Mouse (Mus musculus): Measurements from ENCODE around the gene Hsf5.

The Hsf5 gene

GRCm38 (mm10) chr11:87639206-87639605 is 22.2 kb downstream of the Hsf5 start:
- DNase-seq (ENCODE audit: low read depth, low spot score) = peak; percentile 53

DNA sequence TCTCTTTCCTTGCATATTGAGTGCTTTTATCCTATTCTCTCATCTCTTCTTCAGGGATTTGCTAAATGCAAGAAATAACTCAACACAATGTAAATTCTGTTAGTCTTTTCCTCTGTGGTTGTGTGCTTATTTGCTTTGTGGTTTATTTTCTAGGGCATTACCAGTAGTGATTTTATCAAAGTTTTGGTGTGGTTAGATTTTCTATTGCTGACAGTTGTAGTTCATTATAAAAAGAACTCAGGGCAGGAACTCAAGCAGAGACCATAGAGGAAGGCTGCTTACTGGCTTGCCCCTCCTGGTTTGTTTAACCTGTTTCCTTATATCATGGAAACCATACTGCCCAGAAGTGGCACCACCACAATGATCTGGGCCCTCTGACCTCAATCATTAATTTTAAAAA is 25.9 kb downstream of the Hsf5 start:
- peak; percentile 32 for DNase-seq (ENCODE audit: low read depth, low spot score)

GRCm38 (mm10) chr11:87654693-87655092 is 37.7 kb downstream of the Hsf5 start:
- DNase-seq (ENCODE audit: low read depth, low spot score) = no peak

DNA sequence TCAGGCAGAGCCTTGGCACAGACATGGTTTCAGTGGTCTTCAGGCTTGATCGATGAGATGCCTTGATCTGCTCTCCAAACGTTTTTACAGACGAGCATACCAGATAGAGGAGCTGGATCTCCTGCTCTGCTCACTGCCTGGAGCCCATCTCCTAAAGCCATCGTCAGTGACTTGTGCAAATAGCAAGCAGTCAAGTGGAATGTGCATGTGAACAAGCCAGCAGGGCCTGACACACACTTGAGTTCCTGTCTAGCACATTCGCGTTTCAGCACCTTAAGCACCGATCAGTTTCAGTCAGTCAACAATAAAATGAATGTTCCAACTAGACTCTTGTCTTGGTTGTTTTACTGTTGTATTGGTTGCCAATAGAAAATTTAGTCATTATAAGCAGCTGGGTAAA is 42.3 kb downstream of the Hsf5 start:
- DNase-seq (ENCODE audit: low read depth, low spot score) = no peak

GRCm38 (mm10) chr11:87662407-87662806 is 45.4 kb downstream of the Hsf5 start, which contains the start of gene Rnf43:
TSS of gene Rnf43 (plus strand) at chr11:87662722.
- DNase-seq (ENCODE audit: low read depth, low spot score) = peak; percentile 91

DNA sequence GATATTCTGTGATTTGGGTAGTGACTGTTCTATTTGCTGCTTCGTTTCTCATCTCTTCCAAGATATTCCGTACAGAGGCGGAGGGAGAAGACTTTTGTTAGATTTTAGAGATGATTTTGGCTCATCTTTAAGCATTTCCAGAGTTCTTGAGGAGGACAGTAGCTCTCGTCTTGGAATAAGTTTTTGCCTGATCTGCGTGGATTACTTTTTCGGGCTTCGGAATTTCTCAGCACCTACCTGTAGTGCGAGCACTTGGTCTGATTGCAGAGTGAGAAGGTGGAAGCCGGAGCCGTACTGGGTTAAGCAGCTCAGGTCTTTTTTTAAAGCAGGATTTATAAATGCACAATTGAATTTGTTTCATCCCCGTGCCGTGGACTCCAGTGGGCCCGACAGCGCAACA is 45.9 kb downstream of the Hsf5 start:
- DNase-seq (ENCODE audit: low read depth, low spot score) = no peak

GRCm38 (mm10) chr11:87663948-87664347 is 47.0 kb downstream of the Hsf5 start:
- DNase-seq (ENCODE audit: low read depth, low spot score) = no peak

DNA sequence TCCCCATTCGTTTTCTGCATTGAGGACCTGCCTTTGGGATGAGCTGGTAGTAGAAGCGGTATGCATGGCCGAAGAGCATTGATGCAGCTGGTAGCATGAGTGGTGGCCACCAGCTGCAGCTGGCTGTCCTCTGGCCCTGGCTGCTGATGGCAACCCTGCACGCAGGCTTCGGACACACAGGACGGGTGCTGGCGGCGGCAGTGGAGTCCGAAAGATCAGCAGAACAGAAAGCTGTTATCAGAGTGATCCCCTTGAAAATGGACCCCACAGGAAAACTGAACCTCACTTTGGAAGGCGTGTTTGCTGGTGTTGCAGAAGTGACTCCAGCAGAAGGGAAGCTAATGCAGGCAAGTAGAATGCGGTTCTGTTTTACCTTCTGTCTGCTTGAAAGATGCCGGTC is 47.6 kb downstream of the Hsf5 start:
- DNase-seq (ENCODE audit: low read depth, low spot score) = no peak

DNA sequence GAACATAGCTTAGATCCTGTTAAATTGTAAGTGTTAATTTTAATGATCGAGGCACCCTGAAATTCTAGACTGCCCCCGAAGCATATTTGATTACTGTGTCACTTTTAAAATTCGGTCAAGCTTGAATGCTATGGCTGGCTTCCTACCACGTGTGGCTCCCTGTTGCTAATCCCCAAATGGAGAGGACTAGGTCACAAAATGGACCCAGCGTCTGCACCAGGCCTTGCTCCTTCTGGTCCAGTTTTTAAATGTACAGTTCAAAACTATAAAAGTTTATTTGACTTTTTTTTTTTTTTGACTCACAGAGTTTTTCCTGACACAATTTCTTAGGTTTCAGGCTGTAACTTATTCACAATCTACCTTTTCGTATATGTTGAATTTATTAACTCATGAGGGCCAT is 48.3 kb downstream of the Hsf5 start:
- no peak for DNase-seq (ENCODE audit: low read depth, low spot score)

DNA sequence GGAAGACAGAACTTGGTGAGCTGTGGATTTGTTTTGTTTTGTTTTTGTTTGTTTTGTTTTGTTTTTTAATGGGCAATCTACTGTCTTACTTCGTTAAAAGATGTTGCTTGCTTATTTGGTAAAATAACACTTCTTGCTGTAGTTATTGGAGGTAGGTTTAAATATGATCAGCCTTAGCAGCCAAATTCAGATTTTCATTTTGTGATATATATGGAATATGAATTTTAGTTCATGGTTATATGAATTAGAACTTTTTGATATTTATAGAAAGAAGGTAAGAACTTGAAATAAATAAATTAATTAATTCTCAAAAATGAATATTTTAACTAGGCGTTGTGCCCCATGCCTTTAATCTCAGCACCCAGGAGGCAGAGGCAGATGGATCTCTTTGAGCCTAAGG is 48.7 kb downstream of the Hsf5 start:
- DNase-seq (ENCODE audit: low read depth, low spot score) = no peak

GRCm38 (mm10) chr11:87666256-87667035 is 49.5 kb downstream of the Hsf5 start:
- DNase-seq (ENCODE audit: low read depth, low spot score) = no peak

DNA sequence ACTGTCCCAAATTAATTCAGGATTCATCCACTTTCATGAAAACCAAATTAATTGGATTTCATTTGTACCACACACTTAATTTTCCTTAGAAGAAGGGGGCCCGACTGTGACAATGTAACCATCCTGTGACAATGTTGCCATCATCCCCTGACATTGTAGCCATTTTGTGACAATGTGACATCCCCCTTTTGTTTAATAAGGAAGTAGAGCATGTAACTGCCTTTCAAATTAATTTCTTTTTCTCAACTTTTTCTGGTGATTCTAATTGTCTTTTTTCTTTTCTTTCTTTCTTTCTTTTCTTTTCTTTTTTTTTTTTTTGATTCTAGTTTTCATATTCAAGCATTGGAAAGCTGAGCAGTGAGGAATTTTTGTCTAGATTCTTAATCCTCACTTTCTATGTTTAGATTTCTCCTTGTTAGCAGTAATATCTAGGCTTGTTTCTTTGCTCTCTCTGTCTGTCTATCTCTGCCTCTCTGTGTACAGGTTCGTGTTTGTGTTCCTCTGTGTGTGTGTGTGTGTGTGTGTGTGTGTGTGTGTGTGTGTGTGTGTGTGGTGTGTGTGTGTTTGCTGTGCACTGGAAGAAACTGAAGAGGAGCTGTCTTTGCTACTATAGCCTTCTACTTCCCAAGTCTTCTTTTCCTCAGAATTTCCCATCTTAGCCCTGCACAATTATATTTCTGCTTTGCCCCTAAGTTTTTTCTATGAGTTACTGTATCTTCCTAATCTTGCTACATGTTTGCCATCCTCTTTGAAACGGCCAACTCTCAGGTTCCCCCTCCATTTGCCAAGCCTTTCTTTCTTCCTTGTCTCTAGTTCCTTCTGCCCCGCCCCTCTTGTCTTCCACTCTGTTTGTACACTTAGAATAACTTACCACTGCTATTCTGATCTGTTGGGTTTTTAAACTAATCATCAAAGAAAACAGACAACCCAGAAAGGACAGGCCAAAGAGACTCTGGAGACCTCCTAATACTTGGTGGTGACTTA is 50.4 kb downstream of the Hsf5 start:
- DNase-seq (ENCODE audit: low read depth, low spot score) = no peak

DNA sequence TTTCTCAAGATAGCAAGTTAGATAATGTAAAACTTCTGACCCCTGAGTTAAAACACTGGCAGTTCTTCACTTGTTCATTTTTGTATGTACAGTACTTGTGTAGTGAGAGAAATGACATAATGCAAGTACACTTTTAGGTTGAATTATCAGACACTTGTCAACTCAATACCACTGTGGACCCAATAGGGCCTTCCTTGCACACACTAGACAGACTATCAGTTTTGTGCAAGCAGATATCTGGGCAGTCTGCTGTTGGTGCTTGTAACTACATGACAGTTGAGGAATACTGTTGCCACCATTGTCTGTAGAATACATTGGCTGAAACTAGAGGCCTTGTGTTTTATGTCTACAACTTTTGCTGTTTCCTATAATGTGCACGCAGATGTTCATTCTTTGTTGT is 56.3 kb downstream of the Hsf5 start:
- DNase-seq (ENCODE audit: low read depth, low spot score) = no peak

GRCm38 (mm10) chr11:87675606-87676005 is 58.6 kb downstream of the Hsf5 start:
- no peak for DNase-seq (ENCODE audit: low read depth, low spot score)

- no peak for DNase-seq (ENCODE audit: low read depth, low spot score)
These were observed 60.8 kb downstream of the Hsf5 start for GRCm38 (mm10) chr11:87677756-87678155.

- DNase-seq (ENCODE audit: low read depth, low spot score) = no peak
These were observed 61.6 kb downstream of the Hsf5 start for GRCm38 (mm10) chr11:87678545-87678944.

GRCm38 (mm10) chr11:87678976-87679375 is 62.0 kb downstream of the Hsf5 start:
- DNase-seq (ENCODE audit: low read depth, low spot score) = peak; percentile 60

DNA sequence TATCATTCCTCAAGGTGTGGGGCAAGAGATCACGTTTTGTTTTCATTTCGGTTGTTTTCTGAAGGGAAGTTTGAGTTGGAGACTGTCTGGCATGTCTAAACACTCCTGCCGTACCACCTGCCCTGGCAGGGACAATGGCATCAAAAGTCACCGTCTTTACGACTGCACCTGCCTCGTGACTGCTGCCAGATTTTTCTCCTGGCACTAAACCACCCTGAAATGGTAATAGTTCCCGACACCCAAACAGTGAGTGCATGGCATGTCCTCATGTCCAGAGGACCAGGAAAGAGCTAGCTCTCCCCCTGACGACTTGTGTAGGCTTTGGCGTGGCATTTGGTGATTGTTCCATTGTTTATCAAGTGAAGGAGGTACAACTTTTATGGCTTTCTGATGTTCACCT is 63.8 kb downstream of the Hsf5 start:
- DNase-seq (ENCODE audit: low read depth, low spot score) = no peak

- DNase-seq (ENCODE audit: low read depth, low spot score) = no peak
These were observed 65.1 kb downstream of the Hsf5 start for GRCm38 (mm10) chr11:87682096-87682495.

DNA sequence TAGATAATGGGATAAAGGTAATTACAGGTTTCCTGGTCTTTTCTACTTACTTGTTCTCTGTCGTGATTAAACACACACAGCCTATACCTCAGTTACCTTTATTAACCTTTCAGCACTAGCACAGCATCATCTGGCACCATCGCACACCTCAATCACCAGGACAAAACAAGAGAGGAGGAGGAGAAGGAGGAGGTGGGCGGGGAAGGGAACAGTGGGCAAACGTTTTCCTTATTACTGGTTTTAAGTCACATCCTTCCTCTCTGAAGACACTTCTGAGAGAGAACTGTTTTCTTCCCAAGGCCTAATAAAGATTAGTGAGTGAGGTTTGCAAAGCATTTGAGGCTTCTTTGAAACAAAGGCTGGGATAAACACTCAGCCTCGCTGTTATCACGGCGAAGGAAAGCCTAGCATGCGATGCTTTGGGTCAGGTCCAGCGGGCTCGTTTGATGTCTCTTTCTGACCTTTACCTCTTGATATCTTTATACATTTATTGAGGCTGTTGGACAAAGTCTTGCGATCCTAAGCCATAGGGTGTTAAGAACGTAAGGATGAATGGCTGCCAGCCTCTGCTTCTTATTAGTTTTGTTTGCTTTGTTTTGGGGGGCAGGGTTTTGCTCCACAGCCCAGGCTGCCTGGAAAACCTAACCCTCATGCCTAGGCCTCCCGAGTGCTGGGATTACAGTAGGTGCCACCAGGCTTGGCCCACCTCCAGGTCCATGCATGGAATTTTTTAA is 66.0 kb downstream of the Hsf5 start:
- DNase-seq (ENCODE audit: low read depth, low spot score) = no peak

GRCm38 (mm10) chr11:87686407-87686806 is 69.4 kb downstream of the Hsf5 start:
- peak; percentile 34 for DNase-seq (ENCODE audit: low read depth, low spot score)
